Comparison of ENCODE assay signal across 18 mouse cellular contexts in the genomic region with DNA sequence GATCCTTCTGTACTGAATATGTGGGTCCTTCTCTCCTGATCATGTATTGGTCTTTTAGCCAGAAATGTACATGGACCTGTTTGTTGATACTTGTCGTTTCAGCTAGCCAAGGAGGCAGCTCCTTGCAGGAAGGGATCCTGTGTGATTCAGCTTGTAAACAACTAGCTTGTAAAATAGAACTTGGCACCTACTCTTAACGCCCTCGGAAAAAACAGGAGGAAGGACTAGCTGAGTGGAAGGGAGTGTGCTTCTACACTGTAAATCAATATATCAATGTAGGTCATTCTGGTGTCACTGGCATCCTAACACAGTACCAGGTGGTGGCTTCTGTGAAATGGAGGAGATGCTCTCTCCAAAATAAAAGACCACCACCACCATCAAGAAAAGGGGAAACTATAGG.
DNase-seq lines count a peak whose midpoint lies in the region; ATAC-seq and TF ChIP-seq lines count a peak whose summit lies in the region.
"Had no signal": no experiment of that assay in that cellular context is flagged by ENCODE, and none has a peak within 500 bp of the region (broad histone marks: within the 10 kb centered on the region; RNA-seq: fewer than 3 reads in every experiment).

No protein-coding gene starts in this region.

- H3K27ac ChIP-seq in heart, adult 2 months = peak overlapping the region; percentile 76
- 0 out of 2 replicates have a peak overlapping the region, but pooled peaks have one; percentile 37 for H3K27ac ChIP-seq in kidney, embryonic 15.5 days
- H3K27ac ChIP-seq in kidney, embryonic 14.5 days (ENCODE audit: low read depth, low read length) = no peak overlapping the region
- H3K27ac ChIP-seq: embryonic facial prominence, embryonic 13.5 days; heart, embryonic 15.5 days; hindbrain, embryonic 15.5 days had no signal

- no peak overlapping the region for H3K4me3 ChIP-seq in heart, adult 2 months
- no peak overlapping the region for H3K4me3 ChIP-seq in kidney, embryonic 15.5 days (replicated peaks)
- H3K4me3 ChIP-seq in kidney, embryonic 14.5 days (ENCODE audit: low read length) = no peak overlapping the region
- H3K4me3 ChIP-seq: embryonic facial prominence, embryonic 13.5 days; heart, embryonic 15.5 days; hindbrain, embryonic 15.5 days had no signal

- no peaks in the 10 kb centered on the region for H3K9me3 ChIP-seq in kidney, embryonic 15.5 days (replicated peaks)
- no peaks in the 10 kb centered on the region for H3K9me3 ChIP-seq in kidney, embryonic 14.5 days (ENCODE audit: control insufficient read depth, low read length)
- H3K9me3 ChIP-seq: embryonic facial prominence, embryonic 13.5 days; heart, embryonic 15.5 days; hindbrain, embryonic 15.5 days had no signal

- no peak overlapping the region for H3K4me2 ChIP-seq in kidney, embryonic 15.5 days
- no peak overlapping the region for H3K4me2 ChIP-seq in kidney, embryonic 14.5 days (replicated peaks; ENCODE audit: low read depth, low read length)
- H3K4me2 ChIP-seq: embryonic facial prominence, embryonic 13.5 days; heart, embryonic 15.5 days; hindbrain, embryonic 15.5 days had no signal

- ATAC-seq in kidney, embryonic 15.5 days (replicated peaks; ENCODE audit: low FRiP score) = no peak
- ATAC-seq in kidney, embryonic 14.5 days (ENCODE audit: low FRiP score, low TSS enrichment) = no peak
- ATAC-seq: forebrain, embryonic 16.5 days; intestine, embryonic 16.5 days; liver, postnatal 0 days had no signal

- H3K27me3 ChIP-seq in heart, adult 2 months (ENCODE audit: control insufficient read depth, insufficient read depth, low read length) = no peaks in the 10 kb centered on the region
- H3K27me3 ChIP-seq in kidney, embryonic 15.5 days = no peaks in the 10 kb centered on the region
- H3K27me3 ChIP-seq in kidney, embryonic 14.5 days (ENCODE audit: control insufficient read depth, insufficient read depth, low read length) = no peaks in the 10 kb centered on the region
- H3K27me3 ChIP-seq: embryonic facial prominence, embryonic 13.5 days; heart, embryonic 15.5 days; hindbrain, embryonic 15.5 days had no signal

- TF ChIP-seq CTCF in heart, adult 2 months (IDR thresholded peaks at IDR 0.05) = no peak

- no peak for TF ChIP-seq POLR2A in heart, adult 2 months (IDR thresholded peaks at IDR 0.05; ENCODE audit: insufficient read depth, low read depth, low read length)

- no peak for TF ChIP-seq EP300 in heart, adult 2 months (IDR thresholded peaks at IDR 0.05; ENCODE audit: insufficient read depth, low read depth, low read length)

- no peak overlapping the region for H3K9ac ChIP-seq in heart, adult 2 months (ENCODE audit: low read depth, low read length)
- no peak overlapping the region for H3K9ac ChIP-seq in kidney, embryonic 15.5 days
- no peak overlapping the region for H3K9ac ChIP-seq in kidney, embryonic 14.5 days (ENCODE audit: low read depth, low read length)
- H3K9ac ChIP-seq: embryonic facial prominence, embryonic 13.5 days; heart, embryonic 15.5 days; hindbrain, embryonic 15.5 days; liver, postnatal 0 days had no signal

- intact Hi-C loops in heart, adult 2 months (cut with DNase I) = loop anchor here (1.0 kb wide), 1 partner anchor 35 kb away; no protein-coding TSS in a partner anchor

- DNase-seq in heart, adult 2 months = no peak
- no peak for DNase-seq in heart, postnatal 4 days
- peak; percentile 42 for DNase-seq in brain, adult 2 months (ENCODE audit: low read depth, low spot score)
- peak; percentile 39 for DNase-seq in kidney, postnatal 14 days
- DNase-seq in spleen, postnatal 4 days (ENCODE audit: low spot score in 2 of 2) = no peak
- DNase-seq: adrenal gland, postnatal 14 days; B cell, adult 2 months; cerebellum, adult 9-10 months; gastrocnemius, postnatal 10 days; liver, postnatal 0 days; thymus, postnatal 14 days had no signal

- H3K36me3 ChIP-seq in heart, adult 2 months (ENCODE audit: control insufficient read depth, insufficient read depth, low read length) = no peaks in the 10 kb centered on the region
- no peaks in the 10 kb centered on the region for H3K36me3 ChIP-seq in kidney, embryonic 15.5 days
- H3K36me3 ChIP-seq in kidney, embryonic 14.5 days (ENCODE audit: control insufficient read depth, insufficient read depth, low read length) = no peaks in the 10 kb centered on the region
- H3K36me3 ChIP-seq: embryonic facial prominence, embryonic 13.5 days; heart, embryonic 15.5 days; hindbrain, embryonic 15.5 days had no signal

- peaks cover 2% of the 10 kb centered on the region for H3K4me1 ChIP-seq in heart, adult 2 months (ENCODE audit: control insufficient read depth, insufficient read depth, low read length)
- peaks cover 24% of the 10 kb centered on the region for H3K4me1 ChIP-seq in kidney, embryonic 15.5 days
- H3K4me1 ChIP-seq in kidney, embryonic 14.5 days (ENCODE audit: control insufficient read depth, insufficient read depth, low read length) = 0 out of 2 replicates have a peak, but pooled peaks cover 8% of the 10 kb centered on the region
- H3K4me1 ChIP-seq: heart, embryonic 15.5 days; hindbrain, embryonic 15.5 days had no signal

- H3K79me2 ChIP-seq in heart, adult 2 months (replicated peaks; ENCODE audit: control insufficient read depth, insufficient read depth, low read length) = no peaks in the 10 kb centered on the region; the same call in 1 of the 2 replicates

- 32% methylated on average over 3 of the region's 3 CpGs for WGBS in heart, adult 2 months
- 19% methylated on average over 3 of the region's 3 CpGs for WGBS in kidney, embryonic 15.5 days
- WGBS in kidney, embryonic 14.5 days = 23% methylated on average over 3 of the region's 3 CpGs

Comparison
In these comparisons a context has a peak if more than half of its experiments do, and no peak if none do; other contexts are left out.
1. DNase-seq: peak in brain, adult 2 months (single experiment) and kidney, postnatal 14 days (single experiment); none in heart, adult 2 months (0 of 2), heart, postnatal 4 days (single experiment) and spleen, postnatal 4 days (0 of 2).